31 mouse cellular contexts compared by ENCODE assay signal in genomic region chr7:68326190-68326722, GRCm38 (mm10). TPM values are rescaled to one million over a fixed set of nuclear protein-coding genes. Genes with fewer than 3 reads are reported as not detected.
A peak's percentile ranks its signal among the peaks of the same experiment; 100 is the strongest.
DNase-seq lines count a peak whose midpoint lies in the region; ATAC-seq lines count a peak whose summit lies in the region.
"Had no signal": no experiment of that assay in that cellular context is flagged by ENCODE, and none has a peak within 500 bp of the region (broad histone marks: within the 10 kb centered on the region; RNA-seq: fewer than 3 reads in every experiment).

No protein-coding gene starts in this region.

- ATAC-seq in lung, embryonic 16.5 days (ENCODE audit: low read depth) = peak; percentile 65
- no peak for ATAC-seq in embryonic facial prominence, embryonic 11.5 days (replicated peaks; ENCODE audit: insufficient number of reproducible peaks, low FRiP score, low TSS enrichment, low read depth)
- ATAC-seq in embryonic facial prominence, embryonic 14.5 days (ENCODE audit: low read depth) = peak; percentile 53; the same call in 1 of the 2 replicates
- no peak for ATAC-seq in forebrain, embryonic 12.5 days (ENCODE audit: low FRiP score)
- ATAC-seq: forebrain, embryonic 13.5 days; forebrain, embryonic 16.5 days; hindbrain, embryonic 16.5 days; intestine, embryonic 15.5 days; Patski had no signal

- H3K4me2 ChIP-seq in lung, embryonic 16.5 days (ENCODE audit: low read depth, low read length) = no peak overlapping the region
- no peak overlapping the region for H3K4me2 ChIP-seq in embryonic facial prominence, embryonic 11.5 days (ENCODE audit: low read depth, low read length)
- 0 out of 2 replicates have a peak overlapping the region, but pooled peaks have one; percentile 1 for H3K4me2 ChIP-seq in embryonic facial prominence, embryonic 14.5 days (ENCODE audit: low read depth, low read length)
- no peak overlapping the region for H3K4me2 ChIP-seq in forebrain, embryonic 12.5 days
- H3K4me2 ChIP-seq: forebrain, embryonic 13.5 days; heart, embryonic 12.5 days; heart, embryonic 15.5 days; hindbrain, embryonic 13.5 days; intestine, embryonic 15.5 days had no signal

- no peaks in the 10 kb centered on the region for H3K4me1 ChIP-seq in heart, embryonic 10.5 days
- H3K4me1 ChIP-seq in lung, embryonic 16.5 days (replicated peaks; ENCODE audit: control insufficient read depth, insufficient read depth, low read length) = peaks cover 8% of the 10 kb centered on the region; the same call in 1 of the 2 replicates
- no peaks in the 10 kb centered on the region for H3K4me1 ChIP-seq in embryonic facial prominence, embryonic 11.5 days (ENCODE audit: control insufficient read depth, insufficient read depth, low read length)
- peaks cover 7% of the 10 kb centered on the region; the same call in 1 of the 2 replicates for H3K4me1 ChIP-seq in embryonic facial prominence, embryonic 14.5 days (ENCODE audit: control insufficient read depth, insufficient read depth, low read length)
- H3K4me1 ChIP-seq in forebrain, embryonic 12.5 days = no peaks in the 10 kb centered on the region
- H3K4me1 ChIP-seq: forebrain, embryonic 13.5 days; heart, embryonic 12.5 days; heart, embryonic 15.5 days; hindbrain, embryonic 10.5 days; hindbrain, embryonic 13.5 days; intestine, embryonic 15.5 days had no signal

- no peak overlapping the region for H3K9ac ChIP-seq in lung, embryonic 16.5 days (ENCODE audit: low read length)
- H3K9ac ChIP-seq in embryonic facial prominence, embryonic 11.5 days (replicated peaks; ENCODE audit: low read length) = no peak overlapping the region
- H3K9ac ChIP-seq in embryonic facial prominence, embryonic 14.5 days (ENCODE audit: low read depth, low read length) = no peak overlapping the region
- H3K9ac ChIP-seq in forebrain, embryonic 12.5 days = no peak overlapping the region
- H3K9ac ChIP-seq: forebrain, embryonic 13.5 days; heart, embryonic 12.5 days; heart, embryonic 15.5 days; hindbrain, embryonic 13.5 days; intestine, embryonic 15.5 days had no signal

- no peaks in the 10 kb centered on the region for H3K36me3 ChIP-seq in heart, embryonic 10.5 days
- H3K36me3 ChIP-seq in lung, embryonic 16.5 days (ENCODE audit: control insufficient read depth, insufficient read depth, low read length) = no peaks in the 10 kb centered on the region
- H3K36me3 ChIP-seq in embryonic facial prominence, embryonic 11.5 days (replicated peaks; ENCODE audit: control insufficient read depth, insufficient read depth, low read depth, low read length) = no peaks in the 10 kb centered on the region
- no peaks in the 10 kb centered on the region for H3K36me3 ChIP-seq in embryonic facial prominence, embryonic 14.5 days (ENCODE audit: control insufficient read depth, insufficient read depth, low read length)
- H3K36me3 ChIP-seq in forebrain, embryonic 12.5 days (replicated peaks) = no peaks in the 10 kb centered on the region
- H3K36me3 ChIP-seq: G1E; heart, embryonic 12.5 days; heart, embryonic 15.5 days; hindbrain, embryonic 10.5 days; hindbrain, embryonic 13.5 days; intestine, embryonic 15.5 days had no signal

- no peak overlapping the region for H3K27ac ChIP-seq in heart, embryonic 10.5 days
- peak overlapping the region; percentile 55 for H3K27ac ChIP-seq in lung, embryonic 16.5 days (ENCODE audit: low read length)
- no peak overlapping the region for H3K27ac ChIP-seq in embryonic facial prominence, embryonic 11.5 days (replicated peaks; ENCODE audit: low read depth, low read length)
- H3K27ac ChIP-seq in embryonic facial prominence, embryonic 14.5 days (replicated peaks; ENCODE audit: low read depth, low read length) = no peak overlapping the region
- no peak overlapping the region for H3K27ac ChIP-seq in forebrain, embryonic 12.5 days
- H3K27ac ChIP-seq: forebrain, embryonic 13.5 days; heart, embryonic 15.5 days; hindbrain, embryonic 10.5 days; hindbrain, embryonic 13.5 days; intestine, embryonic 15.5 days had no signal

- H3K4me3 ChIP-seq in heart, embryonic 10.5 days = no peak overlapping the region
- H3K4me3 ChIP-seq in lung, embryonic 16.5 days (ENCODE audit: low read length) = no peak overlapping the region
- H3K4me3 ChIP-seq in embryonic facial prominence, embryonic 11.5 days (ENCODE audit: low read depth, low read length) = no peak overlapping the region
- H3K4me3 ChIP-seq in embryonic facial prominence, embryonic 14.5 days (ENCODE audit: low read depth, low read length) = no peak overlapping the region
- H3K4me3 ChIP-seq in forebrain, embryonic 12.5 days (replicated peaks) = no peak overlapping the region
- H3K4me3 ChIP-seq: erythroblast, embryonic 14.5 days; forebrain, embryonic 13.5 days; heart, embryonic 12.5 days; heart, embryonic 15.5 days; hindbrain, embryonic 10.5 days; hindbrain, embryonic 13.5 days; intestine, embryonic 15.5 days had no signal

- 78% methylated on average over 7 of the region's 7 CpGs for WGBS in heart, embryonic 10.5 days
- 48% methylated on average over 7 of the region's 7 CpGs for WGBS in lung, embryonic 16.5 days
- 51% methylated on average over 7 of the region's 7 CpGs for WGBS in embryonic facial prominence, embryonic 11.5 days
- 40% methylated on average over 7 of the region's 7 CpGs for WGBS in embryonic facial prominence, embryonic 14.5 days
- 77% methylated on average over 7 of the region's 7 CpGs for whole genome bisulfite sequencing in forebrain, embryonic 12.5 days

- no peaks in the 10 kb centered on the region for H3K27me3 ChIP-seq in heart, embryonic 10.5 days (ENCODE audit: insufficient read depth, poor library complexity, severe bottlenecking)
- H3K27me3 ChIP-seq in lung, embryonic 16.5 days (ENCODE audit: control insufficient read depth, insufficient read depth, low read depth, low read length) = no peaks in the 10 kb centered on the region
- H3K27me3 ChIP-seq in embryonic facial prominence, embryonic 11.5 days (ENCODE audit: control insufficient read depth, insufficient read depth, low read length) = no peaks in the 10 kb centered on the region
- no peaks in the 10 kb centered on the region for H3K27me3 ChIP-seq in embryonic facial prominence, embryonic 14.5 days (replicated peaks; ENCODE audit: control insufficient read depth, insufficient read depth, low read length)
- no peaks in the 10 kb centered on the region for H3K27me3 ChIP-seq in forebrain, embryonic 12.5 days
- H3K27me3 ChIP-seq: CH12.LX; forebrain, embryonic 13.5 days; heart, embryonic 12.5 days; heart, embryonic 15.5 days; hindbrain, embryonic 13.5 days; intestine, embryonic 15.5 days; Patski had no signal

- H3K9me3 ChIP-seq in heart, embryonic 10.5 days = no peaks in the 10 kb centered on the region
- H3K9me3 ChIP-seq in lung, embryonic 16.5 days (ENCODE audit: control insufficient read depth, low read length) = no peaks in the 10 kb centered on the region
- no peaks in the 10 kb centered on the region for H3K9me3 ChIP-seq in embryonic facial prominence, embryonic 11.5 days (replicated peaks; ENCODE audit: control insufficient read depth, low read length)
- H3K9me3 ChIP-seq in embryonic facial prominence, embryonic 14.5 days (ENCODE audit: control insufficient read depth, low read length) = no peaks in the 10 kb centered on the region
- H3K9me3 ChIP-seq in forebrain, embryonic 12.5 days = no peaks in the 10 kb centered on the region
- H3K9me3 ChIP-seq: forebrain, embryonic 13.5 days; heart, embryonic 12.5 days; heart, embryonic 15.5 days; hindbrain, embryonic 10.5 days; hindbrain, embryonic 13.5 days; intestine, embryonic 15.5 days had no signal

- DNase-seq in heart, embryonic 10.5 days (ENCODE audit: low spot score) = peak; percentile 66
- no peak for DNase-seq in heart, adult 11 months
- DNase-seq in lung, postnatal 36 days = no peak
- peak; percentile 70 for DNase-seq in embryonic facial prominence, embryonic 11.5 days (ENCODE audit: low spot score)
- peak; percentile 77 for DNase-seq in embryonic facial prominence, embryonic 14.5 days (ENCODE audit: low spot score)
- DNase-seq: adrenal gland, adult 2 months; adrenal gland, postnatal 14 days; B cell, adult 2 months; cerebellum, adult 11 months; cerebellum, adult 2 months; cerebellum, adult 9-11 months; cerebellum, postnatal 25 days; embryo, embryonic 11 days; gastrocnemius, postnatal 10 days; gastrocnemius, postnatal 36 days; heart, postnatal 10 days; heart, postnatal 36 days had no signal

RNA-seq across cellular contexts. Expression of gene Fam169b, which starts 52.6 kb away (rescaled TPM):
- polyA plus RNA-seq in heart, embryonic 10.5 days (2016; fragmentation: Nextera tagmentation; extraction: Ambion mirVana) = 0.19 and 0.28 TPM in 2 replicates
- 1.8 and 4.6 TPM in 2 replicates for polyA plus RNA-seq in lung, embryonic 16.5 days (2015; fragmentation: Nextera tagmentation; extraction: Ambion mirVana)
- polyA plus RNA-seq in embryonic facial prominence, embryonic 11.5 days (2014; fragmentation: Nextera tagmentation; extraction: Ambion mirVana) = 1.7 and 2.0 TPM in 2 replicates
- 2.1 and 2.4 TPM in 2 replicates for polyA plus RNA-seq in embryonic facial prominence, embryonic 14.5 days (2014; fragmentation: Nextera tagmentation; extraction: Ambion mirVana)
- 0.49 and 0.74 TPM in 2 replicates for polyA plus RNA-seq in forebrain, embryonic 12.5 days (2016; fragmentation: Nextera tagmentation; extraction: Ambion mirVana)
- polyA plus RNA-seq: erythroblast, embryonic 14.5 days; forebrain, embryonic 13.5 days; forebrain, embryonic 16.5 days; G1E; hindbrain, embryonic 16.5 days had no signal

Comparison
In these comparisons a context has a peak if more than half of its experiments do, and no peak if none do; other contexts are left out.
1. DNase-seq: peak in heart, embryonic 10.5 days (single experiment), embryonic facial prominence, embryonic 11.5 days (single experiment) and embryonic facial prominence, embryonic 14.5 days (single experiment); none in heart, adult 11 months (single experiment) and lung, postnatal 36 days (single experiment).
2. ATAC-seq: peak in lung, embryonic 16.5 days (single experiment) and embryonic facial prominence, embryonic 14.5 days (single experiment); none in embryonic facial prominence, embryonic 11.5 days (single experiment) and forebrain, embryonic 12.5 days (single experiment).